In the genomic region with DNA sequence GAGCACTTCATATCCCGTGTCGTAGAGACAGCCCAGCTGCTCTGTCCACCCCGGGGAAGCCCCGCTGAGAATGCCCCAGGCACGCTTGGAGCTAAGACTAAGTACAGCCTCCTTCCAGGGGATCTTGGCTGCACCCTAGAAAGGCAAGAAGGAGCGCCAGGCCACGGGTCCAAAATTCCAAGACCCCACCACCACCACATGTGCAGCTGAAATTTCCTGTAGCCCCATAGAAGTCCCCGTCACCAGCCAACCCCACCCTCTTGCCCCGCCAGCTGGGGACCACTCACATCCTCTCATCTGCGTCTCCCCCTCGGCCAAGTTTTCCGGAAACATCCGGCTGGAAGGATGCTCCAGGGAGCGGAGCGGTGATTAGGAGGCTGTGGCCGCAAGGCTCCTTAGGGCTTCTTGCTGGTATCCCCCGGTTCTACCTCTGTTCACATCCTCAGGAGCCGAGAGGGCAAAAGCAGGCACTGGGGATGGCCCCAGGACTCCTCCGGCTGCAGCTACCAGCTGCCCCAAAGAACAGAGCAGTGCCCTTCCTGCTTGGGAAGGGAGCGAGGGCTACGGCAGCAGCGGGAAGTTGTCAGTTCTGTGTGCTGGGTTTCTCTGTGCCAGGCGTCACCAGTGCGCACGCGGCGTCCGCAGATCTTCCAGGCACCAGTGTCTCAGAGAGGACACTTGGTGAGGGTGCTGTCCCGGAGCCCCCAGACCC, we compare ENCODE assay signal across 7 mouse cellular contexts. TPM values are rescaled to one million over a fixed set of nuclear protein-coding genes. Genes with fewer than 3 reads are reported as not detected.
DNase-seq lines count a peak whose midpoint lies in the region; ATAC-seq and TF ChIP-seq lines count a peak whose summit lies in the region.

No protein-coding gene starts in this region.

- peaks cover 61% of the 10 kb centered on the region for H3K4me1 ChIP-seq in spleen, adult 2 months (ENCODE audit: control insufficient read depth, insufficient read depth, insufficient read length)
- peaks cover 29% of the 10 kb centered on the region for H3K4me1 ChIP-seq in forebrain, embryonic 11.5 days (replicated peaks; ENCODE audit: control insufficient read depth, insufficient read depth, low read length)
- H3K4me1 ChIP-seq in liver, adult 2 months (ENCODE audit: control insufficient read depth, insufficient read depth, low read length): peaks cover 31% of the 10 kb centered on the region

- intact Hi-C loops in heart, postnatal 10 days (cut with DNase I): no loop called here

- 10% methylated on average over 29 of the region's 29 CpGs for WGBS in spleen, adult 2 months
- WGBS in forebrain, embryonic 11.5 days: 10% methylated on average over 29 of the region's 29 CpGs
- 51% methylated on average over 29 of the region's 29 CpGs for WGBS in liver, adult 2 months

- DNase-seq in spleen, adult 2 months (ENCODE audit: low read depth in 1 of 2, low spot score in 2 of 2): no peak
- no peak for DNase-seq in spleen, postnatal 4 days (ENCODE audit: low spot score in 2 of 2)
- DNase-seq in forebrain, embryonic 11.5 days (ENCODE audit: low spot score): peak; percentile 70
- DNase-seq in heart, postnatal 10 days: peak; percentile 76 to 77
- DNase-seq in liver, adult 2 months (ENCODE audit: extremely low read depth, low read depth, low spot score): no peak
- DNase-seq in spleen, adult 18-20 months: no peak

- H3K27me3 ChIP-seq in spleen, adult 2 months (ENCODE audit: control insufficient read depth, insufficient read depth, low read length): no peaks in the 10 kb centered on the region
- H3K27me3 ChIP-seq in forebrain, embryonic 11.5 days (ENCODE audit: control insufficient read depth, insufficient read depth, low read length): no peaks in the 10 kb centered on the region
- H3K27me3 ChIP-seq in liver, adult 2 months (ENCODE audit: control insufficient read depth, insufficient read depth, low read length): no peaks in the 10 kb centered on the region
- H3K27me3 ChIP-seq in myocyte (ENCODE audit: control insufficient read depth, insufficient read depth, insufficient read length): no peaks in the 10 kb centered on the region

- peak overlapping the region; percentile 26 for H3K27ac ChIP-seq in spleen, adult 2 months (ENCODE audit: insufficient read depth, low read length)
- no peak overlapping the region for H3K27ac ChIP-seq in forebrain, embryonic 11.5 days (ENCODE audit: low read depth, low read length)
- peak overlapping the region; percentile 80 for H3K27ac ChIP-seq in liver, adult 2 months (replicated peaks; ENCODE audit: insufficient read depth, low read depth, low read length)

- TF ChIP-seq POLR2A in spleen, adult 2 months (IDR thresholded peaks at IDR 0.05; ENCODE audit: low read depth, low read length): no peak
- no peak for TF ChIP-seq POLR2A in liver, adult 2 months (IDR thresholded peaks at IDR 0.05; ENCODE audit: extremely low read depth, insufficient read depth, low read length)
- no peak for TF ChIP-seq POLR2A in myocyte (IDR thresholded peaks at IDR 0.05; ENCODE audit: insufficient read length, low read depth)

- H3K4me2 ChIP-seq in forebrain, embryonic 11.5 days (ENCODE audit: low read depth, low read length, severe bottlenecking): peak overlapping the region; percentile 53
- H3K4me2 ChIP-seq in myocyte (ENCODE audit: low read depth): peak overlapping the region; percentile 87

- peak overlapping the region; percentile 53 for H3K9ac ChIP-seq in forebrain, embryonic 11.5 days (ENCODE audit: low read length)
- peak overlapping the region; percentile 63 for H3K9ac ChIP-seq in liver, adult 2 months (ENCODE audit: low read depth, low read length)

- H3K36me3 ChIP-seq in spleen, adult 2 months (ENCODE audit: control insufficient read depth, insufficient read depth, low read length): peaks cover 3% of the 10 kb centered on the region
- H3K36me3 ChIP-seq in forebrain, embryonic 11.5 days (ENCODE audit: control insufficient read depth, insufficient read depth, low read length): peaks cover 4% of the 10 kb centered on the region
- H3K36me3 ChIP-seq in liver, adult 2 months (ENCODE audit: control insufficient read depth, insufficient read depth, low read length): no peaks in the 10 kb centered on the region; the same call in 1 of the 2 replicates
- peaks cover 23% of the 10 kb centered on the region for H3K36me3 ChIP-seq in myocyte (ENCODE audit: control insufficient read depth, insufficient read depth)

- no peaks in the 10 kb centered on the region; the same call in 1 of the 2 replicates for H3K79me2 ChIP-seq in liver, adult 2 months (ENCODE audit: control insufficient read depth, insufficient read depth, low read length)
- peaks cover 66% of the 10 kb centered on the region for H3K79me2 ChIP-seq in myocyte (ENCODE audit: control insufficient read depth, insufficient read depth)

- H3ac ChIP-seq in myocyte (ENCODE audit: control insufficient read depth, insufficient read length): peak overlapping the region; percentile 54

- TF ChIP-seq CTCF in spleen, adult 2 months (IDR thresholded peaks at IDR 0.05; ENCODE audit: extremely low read depth, insufficient read depth, insufficient read length, insufficient replicate concordance): no peak
- TF ChIP-seq CTCF in liver, adult 2 months (IDR thresholded peaks at IDR 0.05; ENCODE audit: low read depth, low read length): no peak

- H3K4me3 ChIP-seq in spleen, adult 2 months (ENCODE audit: extremely low read depth, insufficient read depth, insufficient read length): peak overlapping the region; percentile 45
- H3K4me3 ChIP-seq in forebrain, embryonic 11.5 days (ENCODE audit: low read depth, low read length): peak overlapping the region; percentile 19
- H3K4me3 ChIP-seq in liver, adult 2 months (ENCODE audit: insufficient read depth, low read depth, low read length): peak overlapping the region; percentile 56
- peak overlapping the region; percentile 51 for H3K4me3 ChIP-seq in myocyte

- H3K9me3 ChIP-seq in forebrain, embryonic 11.5 days (ENCODE audit: control insufficient read depth, low read length): no peaks in the 10 kb centered on the region

- peak; percentile 35; the same call in 1 of the 2 replicates for ATAC-seq in forebrain, embryonic 11.5 days (replicated peaks; ENCODE audit: low FRiP score)

TF ChIP-seq in myocyte, 11 proteins besides CTCF, POLR2A, EP300 and RAD21:
- TF ChIP-seq TCF3 (IDR thresholded peaks at IDR 0.05; ENCODE audit: insufficient read length, low read depth) (no peak), MYOG (IDR thresholded peaks at IDR 0.05; ENCODE audit: control insufficient read depth in 1 of 3, insufficient read depth in 1 of 3, insufficient read length in 2 of 3, low read depth in 2 of 3) (peak in 1 of 3 experiments; percentile 1)

RNA-seq across cellular contexts. Expression of a gene that starts 54.7 kb away (rescaled TPM):
- 0.54 and 0.93 TPM in 2 replicates for polyA plus RNA-seq in spleen, adult 2 months (2012; rRNA removed)
- polyA plus RNA-seq in forebrain, embryonic 11.5 days (2014; fragmentation: Nextera tagmentation; extraction: Ambion mirVana): 4.5 and 6.0 TPM in 2 replicates
- total RNA-seq in heart, postnatal 10 days (2021): 1 to 10 TPM; 1.6 to 2.0 TPM
- not detected in 2 replicates for total RNA-seq in liver, adult 2 months (2014; rRNA removed)
- 0.22 and 0.24 TPM in 2 replicates for polyA plus RNA-seq in liver, adult 2 months (2012; rRNA removed)
- polyA plus RNA-seq in myocyte (2012; fragmentation: generic; extraction: Trizol): 0.32 TPM

Comparison
In these comparisons a context has a peak if more than half of its experiments do, and no peak if none do; other contexts are left out.
1. DNase-seq: peak in forebrain, embryonic 11.5 days (single experiment) and heart, postnatal 10 days (2 of 2); none in spleen, adult 2 months (0 of 2), spleen, postnatal 4 days (0 of 2), liver, adult 2 months (single experiment) and spleen, adult 18-20 months (0 of 2).
2. Peak in every context shown above with its lines, with median percentiles within 50 percentile points of each other: H3K4me3 ChIP-seq.